Mouse (Mus musculus) ES-E14 (cell line): ENCODE data around the gene Hist1h2bb. TPM values are rescaled to one million over a fixed set of nuclear protein-coding genes. Genes with fewer than 3 reads are reported as not detected.

Experiments
- DNase-seq: peaks from one replicate; pipeline ENCODE4 v3.0.0-alpha.2; 2013; ENCODE audit warnings: low read depth, low spot score
- H3K27ac ChIP-seq: 2 replicates; pipeline ENCODE4 v1.5.1; 2012; ENCODE audit warnings: low read depth, mild to moderate bottlenecking, low read length, moderate library complexity, mixed read lengths; ENCODE audit not compliant: poor library complexity, insufficient read depth, severe bottlenecking
- H3K36me3 ChIP-seq: 2 replicates; pipeline ENCODE4 v1.6.1; 2012; ENCODE audit warnings: mild to moderate bottlenecking, low read length, moderate library complexity, mixed read lengths; ENCODE audit not compliant: control insufficient read depth, poor library complexity, insufficient read depth, severe bottlenecking
- H3K4me1 ChIP-seq, 2 experiments: fragments of 150-350 bp in 1 of 2; sonication (generic) in 1 of 2; 2 replicates each; pipeline ENCODE4 v1.6.1; 2012; ENCODE audit warnings: low read length in 2 of 2, mild to moderate bottlenecking in 1 of 2, mixed read lengths in 1 of 2; ENCODE audit not compliant: control insufficient read depth in 2 of 2, insufficient read depth in 2 of 2, poor library complexity in 1 of 2
- H3K4me3 ChIP-seq, 2 experiments: fragments of 150-350 bp in 1 of 2; sonication (generic) in 1 of 2; 2 replicates each; pipeline ENCODE4 v1.5.1; 2012; ENCODE audit warnings: low read length in 2 of 2, low read depth in 1 of 2, mild to moderate bottlenecking in 1 of 2, mixed read lengths in 1 of 2; ENCODE audit not compliant: insufficient read depth in 1 of 2, poor library complexity in 1 of 2, severe bottlenecking in 1 of 2
- H3K9ac ChIP-seq: 2 replicates; pipeline ENCODE4 v1.6.1; 2012; ENCODE audit warnings: low read depth, mild to moderate bottlenecking, low read length, mixed read lengths; ENCODE audit not compliant: poor library complexity, insufficient read depth, severe bottlenecking
- H3K9me3 ChIP-seq: fragments of 150-350 bp; sonication (generic); 2 replicates; pipeline ENCODE4 v1.6.1; 2012; ENCODE audit warnings: low read depth, mild to moderate bottlenecking, low read length; ENCODE audit not compliant: control insufficient read depth, insufficient read depth
- CHD2 ChIP-seq: IDR thresholded peaks from 2 replicates; pipeline ENCODE4 v1.6.1; 2014; ENCODE audit warnings: mild to moderate bottlenecking, low read depth, low read length, inconsistent platforms
- HCFC1 ChIP-seq: IDR thresholded peaks from 2 replicates; pipeline ENCODE4 v1.6.1; 2012; ENCODE audit warnings: low read length, inconsistent platforms, borderline replicate concordance; ENCODE audit not compliant: insufficient read depth
- MAFK ChIP-seq: IDR thresholded peaks from 2 replicates; pipeline ENCODE4 v1.6.1; 2014; ENCODE audit warnings: mild to moderate bottlenecking, low read depth, low read length, inconsistent platforms; ENCODE audit not compliant: insufficient read depth
- ZC3H11A ChIP-seq: IDR thresholded peaks from 2 replicates; pipeline ENCODE4 v1.6.1; 2012; ENCODE audit warnings: low read depth, mild to moderate bottlenecking, inconsistent platforms, low read length, borderline replicate concordance
- ZNF384 ChIP-seq: IDR thresholded peaks from 2 replicates; pipeline ENCODE4 v1.6.1; 2012; ENCODE audit warnings: low read depth, low read length, inconsistent platforms
- in situ Hi-C, 2 experiments: fragments of 600-800 bp; cut with MboI; formaldehyde crosslinking; loops; one replicate each; pipeline ENCODE4 v1.15.1; 2025; ENCODE audit warnings: low sequenced_read_pairs in 2 of 2, inconsistent platforms in 1 of 2; ENCODE audit not compliant: unreplicated experiment in 2 of 2
- total RNA-seq: library from RNA; depleted of rRNA; stranded (reverse); fragments of 300-350 nt; gene quantifications from 2 replicates; pipeline ENCODE4 v1.2.3, GENCODE M21; 2012

The Hist1h2bb gene
- total RNA-seq, 1 experiment = 1,736 TPM

DNA sequence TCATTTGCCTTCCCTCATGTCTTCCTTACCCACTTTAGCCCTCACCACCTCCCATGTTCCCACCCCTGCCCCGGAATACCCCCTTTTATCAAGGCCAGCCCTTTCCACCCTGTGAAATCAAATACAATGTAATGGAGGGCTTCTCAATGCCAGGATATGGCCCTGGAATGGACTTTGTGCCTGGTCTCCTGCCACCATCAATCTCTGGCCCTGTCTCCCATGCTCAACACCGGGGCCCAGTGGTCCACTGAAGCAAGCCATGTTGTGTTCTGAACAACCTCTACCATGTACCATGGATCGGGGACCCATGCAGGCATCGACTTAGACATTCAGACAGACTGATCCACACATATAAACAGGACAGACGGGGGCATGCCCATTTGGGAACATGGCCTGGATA is 16.8 kb upstream of the Hist1h2bb start:
- Histone ChIP-seq H3K4me1 (0 out of 4 replicates have a peak, but pooled peaks cover 0 to 2% of the 10 kb centered on the region in 2 experiments), H3K27ac (no peak overlapping the region), H3K9ac (no peak overlapping the region), H3K9me3 (no peaks in the 10 kb centered on the region), H3K4me3 (no peak overlapping the region), H3K36me3 (no peaks in the 10 kb centered on the region)
- DNase-seq = no peak
- no peak for TF ChIP-seq ZC3H11A
- TF ChIP-seq HCFC1 = no peak
- no peak for TF ChIP-seq MAFK
- TF ChIP-seq ZNF384 = no peak
- no peak for TF ChIP-seq CHD2
- in situ Hi-C loops = no loop called here

- in situ Hi-C loops = no loop called here
These were observed 16.1 kb upstream of the Hist1h2bb start for GRCm38 (mm10) chr13:23730479-23730878.

DNA sequence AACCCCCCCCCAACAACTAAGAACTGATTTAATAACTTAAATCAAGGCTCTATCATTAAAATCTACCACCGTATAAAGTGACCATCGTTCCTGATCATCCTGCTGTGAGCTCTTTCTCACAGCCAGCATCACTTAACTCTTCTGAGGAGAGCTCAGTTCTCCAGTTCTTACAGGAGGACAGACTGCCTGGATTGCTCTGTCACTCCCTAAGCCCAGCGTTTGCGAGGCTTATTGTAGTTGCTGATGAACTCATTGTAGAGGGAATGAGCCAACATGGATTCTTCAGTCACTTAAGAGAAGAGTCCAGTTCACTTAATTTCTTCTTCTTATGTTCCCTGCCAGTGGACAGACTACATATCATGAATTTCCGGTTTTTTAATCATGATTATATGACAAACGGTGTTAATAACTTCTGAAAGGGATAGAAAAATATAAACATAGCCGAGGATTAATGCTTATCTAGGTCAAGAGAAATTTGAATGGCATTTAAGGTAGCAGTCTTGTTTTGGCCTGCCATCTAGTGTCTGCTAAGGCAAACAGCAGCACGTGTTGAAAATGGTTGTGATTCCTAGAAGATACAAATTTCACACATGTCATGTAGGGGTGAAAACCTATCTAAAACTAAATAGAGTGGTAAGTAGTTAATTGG is 14.3 kb upstream of the Hist1h2bb start:
- TF ChIP-seq MAFK (no peak), ZNF384 (no peak), ZC3H11A (peak; percentile 33; the same call in 1 of the 2 replicates)
- DNase-seq = no peak
- H3K4me1 ChIP-seq = 0 out of 4 replicates have a peak, but pooled peaks cover 0 to 2% of the 10 kb centered on the region in 2 experiments
- no peaks in the 10 kb centered on the region for H3K9me3 ChIP-seq
- H3K27ac ChIP-seq = no peak overlapping the region
- in situ Hi-C loops = no loop called here
- no peak overlapping the region for H3K4me3 ChIP-seq
- H3K9ac ChIP-seq = no peak overlapping the region
- H3K36me3 ChIP-seq = no peaks in the 10 kb centered on the region

More at GRCm38 (mm10) chr13:23730479-23730878, 16.1 kb upstream of the Hist1h2bb start:
- no peaks in the 10 kb centered on the region for H3K36me3 ChIP-seq
- no peak overlapping the region for H3K4me3 ChIP-seq
- H3K9me3 ChIP-seq = no peaks in the 10 kb centered on the region
- no peak overlapping the region for H3K9ac ChIP-seq
- no peak for DNase-seq
- H3K4me1 ChIP-seq = 0 out of 4 replicates have a peak, but pooled peaks cover 0 to 2% of the 10 kb centered on the region in 2 experiments
- H3K27ac ChIP-seq = no peak overlapping the region
- no peak for TF ChIP-seq MAFK
- TF ChIP-seq ZNF384 = no peak
- no peak for TF ChIP-seq HCFC1
- no peak for TF ChIP-seq CHD2
- TF ChIP-seq ZC3H11A = no peak

DNA sequence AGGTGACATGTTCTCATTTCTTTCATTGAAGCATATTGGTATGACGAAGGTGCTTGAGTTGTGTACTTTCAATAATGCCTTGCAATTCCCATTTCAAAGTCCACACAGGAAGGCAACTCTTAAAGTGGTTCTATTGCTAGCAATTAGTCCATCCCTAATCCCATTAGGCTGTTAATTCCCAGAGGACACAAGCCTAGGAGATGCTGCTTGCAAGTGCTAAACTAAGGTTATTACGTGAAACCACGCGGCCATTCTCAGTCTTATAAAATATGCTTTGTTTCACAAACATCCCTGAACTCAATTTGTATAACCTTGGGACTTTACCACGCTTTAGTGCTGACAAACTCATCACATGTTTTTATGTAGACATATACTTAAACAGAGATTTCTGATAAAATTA is 9.4 kb upstream of the Hist1h2bb start:
- DNase-seq = no peak
- TF ChIP-seq ZC3H11A (no peak), ZNF384 (no peak), HCFC1 (no peak), MAFK (no peak), CHD2 (no peak)
- Histone ChIP-seq H3K4me1 (peaks cover 0 to 4% of the 10 kb centered on the region in 2 experiments; a peak in 1 of 4 replicates), H3K27ac (no peak overlapping the region), H3K36me3 (no peaks in the 10 kb centered on the region), H3K9ac (no peak overlapping the region), H3K9me3 (no peaks in the 10 kb centered on the region), H3K4me3 (no peak overlapping the region)
- in situ Hi-C loops = no loop called here

DNA sequence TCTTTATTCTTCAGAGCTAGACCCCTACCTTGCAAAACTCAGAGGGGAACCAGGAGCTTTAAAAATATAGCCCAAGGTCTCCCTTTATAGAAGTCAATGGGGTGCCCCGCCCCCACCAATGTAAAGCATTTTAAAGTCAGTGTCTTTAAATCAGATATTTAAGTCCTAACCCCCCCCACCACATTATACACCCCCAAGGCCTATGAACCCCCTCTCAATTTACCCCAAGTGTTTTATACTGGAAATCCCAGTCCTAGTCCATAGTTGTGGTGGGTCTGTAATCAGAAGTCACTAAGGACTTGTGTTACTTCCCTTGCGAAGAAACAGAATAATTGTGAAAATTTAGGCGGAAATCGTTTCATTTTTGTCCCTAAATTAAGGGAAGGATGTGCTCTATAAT is 8.5 kb upstream of the Hist1h2bb start:
- H3K9me3 ChIP-seq = no peaks in the 10 kb centered on the region
- H3K4me3 ChIP-seq = peak overlapping the region in 1 of 2 experiments; percentile 32; a peak in 2 of 4 replicates
- in situ Hi-C loops = no loop called here
- H3K4me1 ChIP-seq = peaks cover 0 to 3% of the 10 kb centered on the region in 2 experiments; a peak in 2 of 4 replicates
- no peak for DNase-seq
- no peak overlapping the region; the same call in 1 of the 2 replicates for H3K27ac ChIP-seq
- H3K36me3 ChIP-seq = no peaks in the 10 kb centered on the region
- TF ChIP-seq ZNF384 = no peak
- TF ChIP-seq MAFK = no peak
- no peak for TF ChIP-seq ZC3H11A
- no peak for TF ChIP-seq CHD2
- no peak for TF ChIP-seq HCFC1
- H3K9ac ChIP-seq = peak overlapping the region; percentile 91; the same call in 1 of the 2 replicates
